Comparison of ENCODE assay signal across 8 mouse cellular contexts in genomic region chr9:21463138-21463590, GRCm38 (mm10). TPM values are rescaled to one million over a fixed set of nuclear protein-coding genes. Genes with fewer than 3 reads are reported as not detected.
DNase-seq lines count a peak whose midpoint lies in the region; ATAC-seq and TF ChIP-seq lines count a peak whose summit lies in the region.

No protein-coding gene starts in this region.

- H3K27me3 ChIP-seq in forebrain, embryonic 10.5 days (ENCODE audit: poor library complexity, severe bottlenecking) = no peaks in the 10 kb centered on the region
- no peaks in the 10 kb centered on the region for H3K27me3 ChIP-seq in forebrain, embryonic 11.5 days (ENCODE audit: control insufficient read depth, insufficient read depth, low read length)

- no peak for DNase-seq in forebrain, embryonic 10.5 days (ENCODE audit: extremely low spot score, low spot score)
- no peak for DNase-seq in forebrain, embryonic 11.5 days (ENCODE audit: low spot score)
- DNase-seq in adrenal gland, adult 8-10 months = peak; percentile 87
- peak; percentile 34 to 49 for DNase-seq in frontal cortex, postnatal 14 days (ENCODE audit: low spot score in 2 of 2)
- DNase-seq in left cerebral cortex, adult 2 months (ENCODE audit: extremely low spot score in 1 of 2, low spot score in 2 of 2) = peak in 1 of 2 experiments; percentile 31

- WGBS in forebrain, embryonic 10.5 days = 88% methylated on average over 5 of the region's 5 CpGs
- WGBS in forebrain, embryonic 11.5 days = 82% methylated on average over 5 of the region's 5 CpGs

- H3K9ac ChIP-seq in forebrain, embryonic 11.5 days (ENCODE audit: low read length) = no peak overlapping the region

- H3K36me3 ChIP-seq in forebrain, embryonic 10.5 days (replicated peaks) = peaks cover 56% of the 10 kb centered on the region
- no peaks in the 10 kb centered on the region; the same call in 1 of the 2 replicates for H3K36me3 ChIP-seq in forebrain, embryonic 11.5 days (ENCODE audit: control insufficient read depth, insufficient read depth, low read length)

- no peaks in the 10 kb centered on the region for H3K9me3 ChIP-seq in forebrain, embryonic 10.5 days
- H3K9me3 ChIP-seq in forebrain, embryonic 11.5 days (ENCODE audit: control insufficient read depth, low read length) = no peaks in the 10 kb centered on the region

- no peak for ATAC-seq in forebrain, embryonic 11.5 days (replicated peaks; ENCODE audit: low FRiP score)
- peak; percentile 30 to 49; a peak in 3 of 4 replicates for ATAC-seq in hematopoietic stem cell, adult 5-6 weeks (replicated peaks in 1 of 2; ENCODE audit: insufficient read depth in 1 of 2, low FRiP score in 2 of 2, low TSS enrichment in 1 of 2, low read depth in 1 of 2, poor library complexity in 2 of 2, severe bottlenecking in 2 of 2)
- peak; percentile 72 for ATAC-seq in megakaryocyte progenitor cell, adult 5-6 weeks (replicated peaks; ENCODE audit: poor library complexity)
- no peak for ATAC-seq in activated CD4-positive, CD25-positive, alpha-beta regulatory T cell, adult 4 months

- H3K4me3 ChIP-seq in forebrain, embryonic 10.5 days = no peak overlapping the region
- H3K4me3 ChIP-seq in forebrain, embryonic 11.5 days (ENCODE audit: low read depth, low read length) = no peak overlapping the region
- H3K4me3 ChIP-seq in left cerebral cortex, adult 2 months = no peak overlapping the region

- H3K4me2 ChIP-seq in forebrain, embryonic 11.5 days (ENCODE audit: low read depth, low read length, severe bottlenecking) = no peak overlapping the region

- H3K4me1 ChIP-seq in forebrain, embryonic 10.5 days = no peaks in the 10 kb centered on the region
- no peaks in the 10 kb centered on the region for H3K4me1 ChIP-seq in forebrain, embryonic 11.5 days (replicated peaks; ENCODE audit: control insufficient read depth, insufficient read depth, low read length)

- TF ChIP-seq CTCF in left cerebral cortex, adult 2 months (IDR thresholded peaks at IDR 0.05) = no peak

- intact Hi-C loops in left cerebral cortex, adult 2 months (cut with DNase I) = loop anchor here (5.0 kb wide), 1 partner anchor 36 kb away; no protein-coding TSS in a partner anchor

- 0 out of 2 replicates have a peak overlapping the region, but pooled peaks have one; percentile 4 for H3K27ac ChIP-seq in forebrain, embryonic 10.5 days
- H3K27ac ChIP-seq in forebrain, embryonic 11.5 days (ENCODE audit: low read depth, low read length) = no peak overlapping the region
- H3K27ac ChIP-seq in left cerebral cortex, adult 2 months = peak overlapping the region; percentile 58

RNA-seq across cellular contexts. Expression of gene Dnm2, which starts 38.5 kb away (rescaled TPM):
- polyA plus RNA-seq in forebrain, embryonic 10.5 days (2016; fragmentation: Nextera tagmentation; extraction: Ambion mirVana) = 65.9 and 66.3 TPM in 2 replicates
- polyA plus RNA-seq in forebrain, embryonic 11.5 days (2014; fragmentation: Nextera tagmentation; extraction: Ambion mirVana) = 72.8 and 74.0 TPM in 2 replicates
- total RNA-seq in adrenal gland, adult 8-10 months (2022) = 100 to 1,000 TPM; 106 to 132 (median 114) TPM
- total RNA-seq in hematopoietic stem cell, adult 5-6 weeks (2017) = 80.9 and 87.0 TPM in 2 replicates
- total RNA-seq in left cerebral cortex, adult 2 months (2021) = 10 to 100 TPM; 56.1 to 61.0 TPM
- 63.4 and 64.5 TPM in 2 replicates for total RNA-seq in megakaryocyte progenitor cell, adult 5-6 weeks (2015)
- 87.0 and 89.9 TPM in 2 replicates for total RNA-seq in megakaryocyte progenitor cell, adult 5-6 weeks (2017)
- polyA plus RNA-seq in activated CD4-positive, CD25-positive, alpha-beta regulatory T cell, adult 4 months (2017; shearing (Covaris generic)) = 100 to 1,000 TPM; 100 to 114 TPM

RNA-seq across cellular contexts. Expression of gene Tmed1, which starts 46.9 kb away (rescaled TPM):
- 116 and 119 TPM in 2 replicates for polyA plus RNA-seq in forebrain, embryonic 10.5 days (2016; fragmentation: Nextera tagmentation; extraction: Ambion mirVana)
- 83.1 and 83.5 TPM in 2 replicates for polyA plus RNA-seq in forebrain, embryonic 11.5 days (2014; fragmentation: Nextera tagmentation; extraction: Ambion mirVana)
- 10 to 100 TPM; 33.2 to 41.1 (median 37.1) TPM for total RNA-seq in adrenal gland, adult 8-10 months (2022)
- total RNA-seq in hematopoietic stem cell, adult 5-6 weeks (2017) = 9.7 and 18.0 TPM in 2 replicates
- 10 to 100 TPM; 13.1 to 13.9 TPM for total RNA-seq in left cerebral cortex, adult 2 months (2021)
- total RNA-seq in megakaryocyte progenitor cell, adult 5-6 weeks (2015) = 8.5 and 8.6 TPM in 2 replicates
- total RNA-seq in megakaryocyte progenitor cell, adult 5-6 weeks (2017) = 16.2 and 19.5 TPM in 2 replicates
- polyA plus RNA-seq in activated CD4-positive, CD25-positive, alpha-beta regulatory T cell, adult 4 months (2017; shearing (Covaris generic)) = 1 to 10 TPM; 2.7 to 3.1 TPM

RNA-seq across cellular contexts. Expression of gene Qtrt1, which starts 51.5 kb away (rescaled TPM):
- polyA plus RNA-seq in forebrain, embryonic 10.5 days (2016; fragmentation: Nextera tagmentation; extraction: Ambion mirVana) = 71.7 and 74.0 TPM in 2 replicates
- polyA plus RNA-seq in forebrain, embryonic 11.5 days (2014; fragmentation: Nextera tagmentation; extraction: Ambion mirVana) = 58.2 and 61.5 TPM in 2 replicates
- 10 to 100 TPM; 18.2 to 23.4 (median 19.0) TPM for total RNA-seq in adrenal gland, adult 8-10 months (2022)
- 19.3 and 23.4 TPM in 2 replicates for total RNA-seq in hematopoietic stem cell, adult 5-6 weeks (2017)
- 10 to 100 TPM; 26.2 to 35.7 TPM for total RNA-seq in left cerebral cortex, adult 2 months (2021)
- total RNA-seq in megakaryocyte progenitor cell, adult 5-6 weeks (2015) = 34.0 and 37.9 TPM in 2 replicates
- 16.0 and 27.9 TPM in 2 replicates for total RNA-seq in megakaryocyte progenitor cell, adult 5-6 weeks (2017)
- 10 to 100 TPM; 34.0 to 38.8 TPM for polyA plus RNA-seq in activated CD4-positive, CD25-positive, alpha-beta regulatory T cell, adult 4 months (2017; shearing (Covaris generic))

Comparison
In these comparisons a context has a peak if more than half of its experiments do, and no peak if none do; other contexts are left out.
1. DNase-seq: peak in adrenal gland, adult 8-10 months (single experiment) and frontal cortex, postnatal 14 days (2 of 2); none in forebrain, embryonic 10.5 days (single experiment) and forebrain, embryonic 11.5 days (single experiment).
2. ATAC-seq: peak in hematopoietic stem cell, adult 5-6 weeks (2 of 2) and megakaryocyte progenitor cell, adult 5-6 weeks (single experiment); none in forebrain, embryonic 11.5 days (single experiment) and activated CD4-positive, CD25-positive, alpha-beta regulatory T cell, adult 4 months (single experiment).